Mouse (Mus musculus) stomach, postnatal 0 days (tissue): Measurements from ENCODE around the gene Brd3.

Experiments
- CTCF ChIP-seq: IDR thresholded peaks from 2 replicates; pipeline ENCODE4 v1.5.1; 2016; ENCODE audit warnings: antibody characterized with exemption, low read depth, mild to moderate bottlenecking, moderate library complexity
- EP300 ChIP-seq: optimal IDR thresholded peaks from 2 replicates; pipeline ENCODE3; 2016; ENCODE audit warnings: antibody characterized with exemption

- no peak for TF ChIP-seq CTCF
- TF ChIP-seq EP300: no peak
These were observed 44.6 kb downstream of the Brd3 start for GRCm38 (mm10) chr2:27462901-27463300.
